ENCODE assay signal across 9 mouse cellular contexts in genomic region chr16:32190011-32190441, GRCm38 (mm10). TPM values are rescaled to one million over a fixed set of nuclear protein-coding genes. Genes with fewer than 3 reads are reported as not detected.
DNase-seq lines count a peak whose midpoint lies in the region; ATAC-seq lines count a peak whose summit lies in the region.
"Had no signal": no experiment of that assay in that cellular context is flagged by ENCODE, and none has a peak within 500 bp of the region (broad histone marks: within the 10 kb centered on the region; RNA-seq: fewer than 3 reads in every experiment).

No protein-coding gene starts in this region.

- H3K9me3 ChIP-seq in midbrain, embryonic 11.5 days (ENCODE audit: control insufficient read depth, low read length), result no peaks in the 10 kb centered on the region
- H3K9me3 ChIP-seq in midbrain, embryonic 14.5 days (ENCODE audit: control insufficient read depth, low read length), result no peaks in the 10 kb centered on the region
- H3K9me3 ChIP-seq in liver, embryonic 12.5 days (replicated peaks), result 0 out of 2 replicates have a peak, but pooled peaks cover under 1% of the 10 kb centered on the region
- no peaks in the 10 kb centered on the region for H3K9me3 ChIP-seq in embryonic facial prominence, embryonic 10.5 days

- DNase-seq in midbrain, embryonic 11.5 days (ENCODE audit: low spot score, missing footprints), result peak; percentile 67
- DNase-seq in midbrain, embryonic 14.5 days, result no peak
- no peak for DNase-seq in embryonic facial prominence, embryonic 10.5 days (ENCODE audit: low spot score)
- DNase-seq in neural tube, embryonic 10.5 days (ENCODE audit: extremely low spot score, low spot score), result no peak
- DNase-seq in layer of hippocampus, postnatal 25 days (ENCODE audit: extremely low spot score in 1 of 2, low spot score in 1 of 2), result no peak
- DNase-seq: forebrain, postnatal 0 days had no signal

- no peak overlapping the region for H3K27ac ChIP-seq in midbrain, embryonic 11.5 days (ENCODE audit: low read depth, low read length)
- H3K27ac ChIP-seq in midbrain, embryonic 14.5 days (replicated peaks; ENCODE audit: low read depth, low read length), result no peak overlapping the region
- H3K27ac ChIP-seq in liver, embryonic 12.5 days, result peak overlapping the region; percentile 62; the same call in 1 of the 2 replicates
- no peak overlapping the region; the same call in 1 of the 2 replicates for H3K27ac ChIP-seq in embryonic facial prominence, embryonic 10.5 days (replicated peaks)

- H3K27me3 ChIP-seq in midbrain, embryonic 11.5 days (ENCODE audit: control insufficient read depth, insufficient read depth, low read length), result no peaks in the 10 kb centered on the region
- no peaks in the 10 kb centered on the region for H3K27me3 ChIP-seq in midbrain, embryonic 14.5 days (ENCODE audit: control insufficient read depth, insufficient read depth, low read length)
- H3K27me3 ChIP-seq in liver, embryonic 12.5 days (replicated peaks), result no peaks in the 10 kb centered on the region
- no peaks in the 10 kb centered on the region for H3K27me3 ChIP-seq in embryonic facial prominence, embryonic 10.5 days (replicated peaks; ENCODE audit: low read depth, poor library complexity, severe bottlenecking)

- H3K4me2 ChIP-seq in midbrain, embryonic 11.5 days, result no peak overlapping the region
- no peak overlapping the region for H3K4me2 ChIP-seq in midbrain, embryonic 14.5 days (ENCODE audit: low read length)
- peak overlapping the region; percentile 58 for H3K4me2 ChIP-seq in liver, embryonic 12.5 days

- H3K36me3 ChIP-seq in midbrain, embryonic 11.5 days (ENCODE audit: control insufficient read depth, insufficient read depth, low read length), result no peaks in the 10 kb centered on the region
- H3K36me3 ChIP-seq in midbrain, embryonic 14.5 days (ENCODE audit: control insufficient read depth, insufficient read depth, low read length), result no peaks in the 10 kb centered on the region
- no peaks in the 10 kb centered on the region for H3K36me3 ChIP-seq in liver, embryonic 12.5 days
- no peaks in the 10 kb centered on the region for H3K36me3 ChIP-seq in embryonic facial prominence, embryonic 10.5 days (replicated peaks)

- ATAC-seq in midbrain, embryonic 11.5 days (ENCODE audit: low FRiP score), result no peak
- ATAC-seq in midbrain, embryonic 14.5 days (ENCODE audit: low FRiP score, low TSS enrichment), result no peak
- ATAC-seq in common myeloid progenitor, adult 5-6 weeks (replicated peaks; ENCODE audit: low read depth, poor library complexity, severe bottlenecking), result peak; percentile 87
- no peak for ATAC-seq in liver, embryonic 12.5 days
- peak; percentile 84 for ATAC-seq in neutrophil, adult 5-6 weeks (ENCODE audit: extremely low read depth, insufficient number of reproducible peaks, low FRiP score, poor library complexity, severe bottlenecking)

- H3K4me1 ChIP-seq in midbrain, embryonic 11.5 days (ENCODE audit: control insufficient read depth, insufficient read depth, low read length), result no peaks in the 10 kb centered on the region
- no peaks in the 10 kb centered on the region for H3K4me1 ChIP-seq in midbrain, embryonic 14.5 days (ENCODE audit: control insufficient read depth, insufficient read depth, low read length)
- peaks cover 8% of the 10 kb centered on the region for H3K4me1 ChIP-seq in liver, embryonic 12.5 days
- H3K4me1 ChIP-seq in embryonic facial prominence, embryonic 10.5 days, result peaks cover 7% of the 10 kb centered on the region

- H3K4me3 ChIP-seq in midbrain, embryonic 11.5 days (ENCODE audit: low read depth, low read length), result no peak overlapping the region
- H3K4me3 ChIP-seq in midbrain, embryonic 14.5 days (replicated peaks; ENCODE audit: low read depth, low read length), result no peak overlapping the region
- peak overlapping the region; percentile 26; the same call in 1 of the 2 replicates for H3K4me3 ChIP-seq in liver, embryonic 12.5 days
- no peak overlapping the region for H3K4me3 ChIP-seq in embryonic facial prominence, embryonic 10.5 days

- no peak overlapping the region for H3K9ac ChIP-seq in midbrain, embryonic 11.5 days (ENCODE audit: low read length)
- no peak overlapping the region for H3K9ac ChIP-seq in midbrain, embryonic 14.5 days (replicated peaks; ENCODE audit: low read length)
- H3K9ac ChIP-seq in liver, embryonic 12.5 days, result peak overlapping the region; percentile 49; the same call in 1 of the 2 replicates
- H3K9ac ChIP-seq: forebrain, postnatal 0 days had no signal

- 53% methylated on average over 12 of the region's 12 CpGs for WGBS in midbrain, embryonic 11.5 days
- WGBS in midbrain, embryonic 14.5 days, result 65% methylated on average over 12 of the region's 12 CpGs
- 10% methylated on average over 11 of the region's 12 CpGs for WGBS in liver, embryonic 12.5 days (ENCODE audit: insufficient replicate concordance)
- WGBS in embryonic facial prominence, embryonic 10.5 days, result 58% methylated on average over 12 of the region's 12 CpGs

RNA-seq across cellular contexts. Expression of gene Bex6, which starts 10.4 kb away (rescaled TPM):
- 0.23 TPM in 1 of 2 replicates, not detected in the other for polyA plus RNA-seq in midbrain, embryonic 11.5 days (2014; fragmentation: Nextera tagmentation; extraction: Ambion mirVana)
- not detected in 2 replicates for polyA plus RNA-seq in midbrain, embryonic 14.5 days (2014; fragmentation: Nextera tagmentation; extraction: Ambion mirVana)
- total RNA-seq in common myeloid progenitor, adult 5-6 weeks (2017), result 95.7 and 103 TPM in 2 replicates
- 1.5 and 1.6 TPM in 2 replicates for polyA plus RNA-seq in liver, embryonic 12.5 days (2016; fragmentation: Nextera tagmentation; extraction: Ambion mirVana)
- total RNA-seq in neutrophil, adult 5-6 weeks (2017), result 1.6 TPM in 1 of 2 replicates, not detected in the other
- not detected in 2 replicates for polyA plus RNA-seq in embryonic facial prominence, embryonic 10.5 days (2016; fragmentation: Nextera tagmentation; extraction: Ambion mirVana)
- total RNA-seq in layer of hippocampus, postnatal 25 days (2021), result not detected
- total RNA-seq: forebrain, postnatal 0 days had no signal
- polyA plus RNA-seq: forebrain, postnatal 0 days had no signal

RNA-seq across cellular contexts. Expression of gene Nrros, which starts 24.6 kb away (rescaled TPM):
- 7.4 and 10.3 TPM in 2 replicates for polyA plus RNA-seq in midbrain, embryonic 11.5 days (2014; fragmentation: Nextera tagmentation; extraction: Ambion mirVana)
- 3.4 and 8.7 TPM in 2 replicates for polyA plus RNA-seq in midbrain, embryonic 14.5 days (2014; fragmentation: Nextera tagmentation; extraction: Ambion mirVana)
- total RNA-seq in common myeloid progenitor, adult 5-6 weeks (2017), result 84.7 and 98.7 TPM in 2 replicates
- polyA plus RNA-seq in liver, embryonic 12.5 days (2016; fragmentation: Nextera tagmentation; extraction: Ambion mirVana), result 26.5 and 29.9 TPM in 2 replicates
- total RNA-seq in neutrophil, adult 5-6 weeks (2017), result 142 and 149 TPM in 2 replicates
- polyA plus RNA-seq in embryonic facial prominence, embryonic 10.5 days (2016; fragmentation: Nextera tagmentation; extraction: Ambion mirVana), result 7.3 and 8.1 TPM in 2 replicates
- 10 to 100 TPM in 1 of 2 experiments, 1 to 10 TPM in 1; 8.9 to 10.6 TPM for total RNA-seq in layer of hippocampus, postnatal 25 days (2021)

RNA-seq across cellular contexts. Expression of gene Fbxo45, which starts 56.9 kb away (rescaled TPM):
- polyA plus RNA-seq in midbrain, embryonic 11.5 days (2014; fragmentation: Nextera tagmentation; extraction: Ambion mirVana), result 22.1 and 22.8 TPM in 2 replicates
- 15.0 and 15.6 TPM in 2 replicates for polyA plus RNA-seq in midbrain, embryonic 14.5 days (2014; fragmentation: Nextera tagmentation; extraction: Ambion mirVana)
- total RNA-seq in common myeloid progenitor, adult 5-6 weeks (2017), result 18.6 and 33.2 TPM in 2 replicates
- 13.0 and 13.8 TPM in 2 replicates for polyA plus RNA-seq in liver, embryonic 12.5 days (2016; fragmentation: Nextera tagmentation; extraction: Ambion mirVana)
- total RNA-seq in neutrophil, adult 5-6 weeks (2017), result 13.9 and 15.0 TPM in 2 replicates
- polyA plus RNA-seq in embryonic facial prominence, embryonic 10.5 days (2016; fragmentation: Nextera tagmentation; extraction: Ambion mirVana), result 13.8 and 15.4 TPM in 2 replicates
- total RNA-seq in layer of hippocampus, postnatal 25 days (2021), result 10 to 100 TPM; 43.3 to 46.4 TPM

RNA-seq across cellular contexts. Expression of gene Wdr53, which starts 57.0 kb away (rescaled TPM):
- 16.4 and 19.0 TPM in 2 replicates for polyA plus RNA-seq in midbrain, embryonic 11.5 days (2014; fragmentation: Nextera tagmentation; extraction: Ambion mirVana)
- polyA plus RNA-seq in midbrain, embryonic 14.5 days (2014; fragmentation: Nextera tagmentation; extraction: Ambion mirVana), result 12.8 and 15.6 TPM in 2 replicates
- total RNA-seq in common myeloid progenitor, adult 5-6 weeks (2017), result 14.7 and 17.1 TPM in 2 replicates
- 13.0 and 15.3 TPM in 2 replicates for polyA plus RNA-seq in liver, embryonic 12.5 days (2016; fragmentation: Nextera tagmentation; extraction: Ambion mirVana)
- 18.7 and 19.7 TPM in 2 replicates for total RNA-seq in neutrophil, adult 5-6 weeks (2017)
- 19.0 and 19.4 TPM in 2 replicates for polyA plus RNA-seq in embryonic facial prominence, embryonic 10.5 days (2016; fragmentation: Nextera tagmentation; extraction: Ambion mirVana)
- 10 to 100 TPM; 12.8 to 13.7 TPM for total RNA-seq in layer of hippocampus, postnatal 25 days (2021)

Comparison
In these comparisons a context has a peak if more than half of its experiments do, and no peak if none do; other contexts are left out.
1. ATAC-seq: peak in common myeloid progenitor, adult 5-6 weeks (single experiment) and neutrophil, adult 5-6 weeks (single experiment); none in midbrain, embryonic 11.5 days (single experiment), midbrain, embryonic 14.5 days (single experiment) and liver, embryonic 12.5 days (single experiment).